Mouse (Mus musculus): ENCODE measurements around the gene B4gat1.
"Not testable (repeated sequence)": the region's sequence is repeated elsewhere in the genome, so short reads cannot be mapped to it uniquely, and the experiment has no call there.

The B4gat1 gene

GRCm38 (mm10) chr19:5083961-5084833, 45.6 kb downstream of the B4gat1 start:
- DNase-seq (ENCODE audit: low spot score in 2 of 2): no peak

GRCm38 (mm10) chr19:5084834-5085144, 46.2 kb downstream of the B4gat1 start:
- DNase-seq (ENCODE audit: low spot score in 2 of 2): no peak

DNA sequence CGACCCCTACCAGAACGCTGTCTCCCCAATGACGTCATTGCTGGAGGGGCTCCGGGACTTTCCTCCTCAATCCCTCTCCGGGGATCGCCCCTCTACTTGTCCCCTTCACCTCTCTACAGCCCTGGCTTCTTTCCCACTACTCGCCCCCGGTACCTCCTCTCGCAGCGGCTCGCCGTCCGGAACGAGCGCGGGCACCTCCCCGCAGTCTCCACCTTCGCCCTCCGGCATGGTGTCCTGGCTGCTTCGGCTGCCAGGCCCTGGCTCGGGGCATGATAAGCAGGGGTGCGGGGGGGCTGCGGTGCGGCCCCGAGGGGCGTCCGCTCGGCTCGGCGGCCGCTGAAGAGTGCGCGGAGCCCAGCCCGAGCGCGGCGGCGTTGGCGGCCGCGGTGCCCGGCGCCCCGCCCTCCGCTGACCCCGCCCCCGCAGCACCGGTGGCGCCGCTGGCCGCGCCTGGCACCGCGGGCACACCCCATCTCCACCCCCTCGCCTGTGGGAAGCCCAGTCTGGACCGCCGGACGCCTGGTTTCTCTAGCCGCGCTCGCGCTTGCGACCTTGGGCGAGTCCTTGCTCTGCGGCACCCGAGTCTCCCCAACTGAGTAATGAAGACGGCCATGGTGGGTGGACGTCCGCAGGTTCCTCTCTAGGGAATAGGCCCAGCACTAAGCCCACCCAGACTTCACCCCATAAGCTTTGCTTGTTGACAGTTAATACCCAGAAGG, 46.7 kb downstream of the B4gat1 start, which contains the start of gene Tmem151a:
TSS of gene Tmem151a (minus strand) at position 387 of the 719 bp plus-strand sequence.
- DNase-seq (ENCODE audit: low spot score in 2 of 2): no peak

DNA sequence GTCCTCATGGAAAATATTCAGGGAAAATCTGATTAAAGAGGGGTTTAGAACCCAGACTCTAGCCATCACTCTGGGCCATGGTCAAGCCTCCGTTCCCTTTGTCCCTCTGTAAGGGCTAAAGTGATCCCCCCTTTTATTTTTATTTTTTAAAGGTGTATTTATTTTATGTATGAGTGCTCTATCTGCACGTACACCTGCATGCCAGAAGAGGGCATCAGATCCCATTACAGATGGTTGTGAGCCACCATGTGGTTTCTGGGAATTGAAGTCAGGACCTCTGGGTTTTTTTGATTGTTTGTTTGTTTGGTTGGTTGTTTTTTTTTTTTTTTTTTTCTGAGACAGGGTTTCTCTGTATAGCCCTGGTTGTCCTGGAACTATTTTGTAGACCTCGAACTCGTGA, 47.9 kb downstream of the B4gat1 start:
- not testable (repeated sequence) for DNase-seq (ENCODE audit: low spot score in 2 of 2)

- peak; percentile 92 to 96 for DNase-seq (ENCODE audit: low spot score in 2 of 2)
Measured at GRCm38 (mm10) chr19:5087884-5088728, 49.5 kb downstream of the B4gat1 start, which contains the start of gene Yif1a. Gene Yif1a, plus strand, starts transcription at chr19:5088538.

GRCm38 (mm10) chr19:5089324-5089723, 50.7 kb downstream of the B4gat1 start:
- no peak for DNase-seq (ENCODE audit: low spot score in 2 of 2)
